Mouse (Mus musculus): ENCODE results near the gene Slc25a12. TPM values are rescaled to one million over a fixed set of nuclear protein-coding genes. Genes with fewer than 3 reads are reported as not detected.

The Slc25a12 gene
- polyA plus RNA-seq, 1 experiment from 2014 or later: 44.0 TPM

GRCm38 (mm10) chr2:71371790-71372189 is 4.2 kb upstream of the Slc25a12 start:
- 84% methylated on average over 5 of the region's 5 CpGs for WGBS
- H3K4me2 ChIP-seq (replicated peaks): no peak overlapping the region
- H3K9ac ChIP-seq: no peak overlapping the region
- no peak for ATAC-seq (ENCODE audit: insufficient number of reproducible peaks, insufficient read depth, low FRiP score, low TSS enrichment)
- no peaks in the 10 kb centered on the region for H3K36me3 ChIP-seq
- no peaks in the 10 kb centered on the region for H3K27me3 ChIP-seq
- no peak overlapping the region for H3K4me3 ChIP-seq
- peaks cover 11% of the 10 kb centered on the region; the same call in 1 of the 2 replicates for H3K4me1 ChIP-seq
- no peak overlapping the region for H3K27ac ChIP-seq
- H3K9me3 ChIP-seq: no peaks in the 10 kb centered on the region

- peak overlapping the region; percentile 78 for H3K4me2 ChIP-seq (replicated peaks)
- WGBS: 38% methylated on average over 8 of the region's 8 CpGs
- no peak for ATAC-seq (ENCODE audit: insufficient number of reproducible peaks, insufficient read depth, low FRiP score, low TSS enrichment)
- H3K27ac ChIP-seq: no peak overlapping the region
- H3K4me1 ChIP-seq: peaks cover 12% of the 10 kb centered on the region; the same call in 1 of the 2 replicates
- no peaks in the 10 kb centered on the region for H3K27me3 ChIP-seq
- H3K9me3 ChIP-seq: no peaks in the 10 kb centered on the region
- H3K9ac ChIP-seq: no peak overlapping the region; the same call in 1 of the 2 replicates
- no peak overlapping the region for H3K4me3 ChIP-seq
- H3K36me3 ChIP-seq: no peaks in the 10 kb centered on the region
These were observed 537 bp upstream of the Slc25a12 start for GRCm38 (mm10) chr2:71368086-71368485.

DNA sequence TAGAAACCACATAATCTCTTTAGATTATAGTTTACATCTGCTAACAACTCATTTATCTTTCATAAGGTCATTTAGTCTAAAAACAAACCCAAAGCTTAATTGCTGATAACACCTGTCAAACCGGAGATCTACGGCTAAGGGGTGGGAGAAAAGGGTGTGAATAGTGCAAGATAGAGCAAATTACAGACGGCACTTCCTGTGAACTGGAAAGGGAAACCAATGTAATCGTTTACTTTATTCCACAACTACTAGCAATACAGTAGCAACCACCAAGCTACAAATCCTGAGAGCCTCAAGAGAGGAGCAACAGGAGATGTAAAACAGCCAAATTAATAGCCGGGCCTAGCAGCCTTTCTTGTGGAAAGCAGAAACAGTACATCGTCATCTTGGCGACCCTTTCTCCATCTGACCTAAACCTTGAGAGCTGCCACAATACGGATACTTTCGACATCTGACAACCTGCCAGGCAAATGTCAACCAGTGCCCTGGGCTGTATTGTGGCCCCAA is 878 bp downstream of the Slc25a12 start:
- no peaks in the 10 kb centered on the region for H3K27me3 ChIP-seq
- no peaks in the 10 kb centered on the region for H3K9me3 ChIP-seq
- peaks cover 12% of the 10 kb centered on the region; the same call in 1 of the 2 replicates for H3K4me1 ChIP-seq
- no peak for ATAC-seq (ENCODE audit: insufficient number of reproducible peaks, insufficient read depth, low FRiP score, low TSS enrichment)
- H3K4me3 ChIP-seq: peak overlapping the region; percentile 78
- H3K36me3 ChIP-seq: no peaks in the 10 kb centered on the region
- 24% methylated on average over 9 of the region's 9 CpGs for WGBS
- peak overlapping the region; percentile 78 for H3K4me2 ChIP-seq (replicated peaks)
- H3K27ac ChIP-seq: no peak overlapping the region
- peak overlapping the region; percentile 68 for H3K9ac ChIP-seq

GRCm38 (mm10) chr2:71360192-71360591 is 7.4 kb downstream of the Slc25a12 start:
- Histone ChIP-seq H3K27ac (no peak overlapping the region), H3K4me1 (peaks cover 3% of the 10 kb centered on the region; the same call in 1 of the 2 replicates), H3K4me2 (replicated peaks) (no peak overlapping the region), H3K9me3 (no peaks in the 10 kb centered on the region), H3K36me3 (0 out of 2 replicates have a peak, but pooled peaks cover 4% of the 10 kb centered on the region), H3K27me3 (no peaks in the 10 kb centered on the region), H3K4me3 (no peak overlapping the region), H3K9ac (no peak overlapping the region)
- 76% methylated on average over 1 of the region's 1 CpGs for WGBS
- no peak for ATAC-seq (ENCODE audit: insufficient number of reproducible peaks, insufficient read depth, low FRiP score, low TSS enrichment)

DNA sequence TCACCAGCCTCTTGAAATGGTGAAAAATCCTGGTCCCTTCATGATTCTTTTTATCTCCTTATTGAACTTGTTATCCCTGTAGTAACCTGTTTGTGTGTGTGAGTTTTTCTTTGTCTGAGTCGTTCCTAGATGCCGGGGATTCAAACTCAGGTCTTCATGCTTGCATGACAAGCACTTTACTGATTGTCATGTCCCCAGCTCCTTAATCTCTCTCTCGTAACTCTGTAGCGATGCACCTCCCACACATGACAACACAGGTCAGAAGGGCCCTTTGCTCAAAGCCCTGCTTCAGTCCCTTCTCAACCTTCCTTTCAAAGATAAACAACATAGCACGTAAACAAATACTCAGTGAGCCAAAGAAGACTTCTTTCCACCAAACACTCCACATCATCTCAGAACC is 9.2 kb downstream of the Slc25a12 start:
- no peak for ATAC-seq (ENCODE audit: insufficient number of reproducible peaks, insufficient read depth, low FRiP score, low TSS enrichment)
- Histone ChIP-seq H3K27me3 (no peaks in the 10 kb centered on the region), H3K4me3 (no peak overlapping the region), H3K4me2 (replicated peaks) (no peak overlapping the region), H3K9ac (no peak overlapping the region), H3K36me3 (0 out of 2 replicates have a peak, but pooled peaks cover 4% of the 10 kb centered on the region), H3K4me1 (peaks cover 7% of the 10 kb centered on the region; the same call in 1 of the 2 replicates), H3K9me3 (no peaks in the 10 kb centered on the region), H3K27ac (no peak overlapping the region)
- 90% methylated on average over 5 of the region's 5 CpGs for WGBS

DNA sequence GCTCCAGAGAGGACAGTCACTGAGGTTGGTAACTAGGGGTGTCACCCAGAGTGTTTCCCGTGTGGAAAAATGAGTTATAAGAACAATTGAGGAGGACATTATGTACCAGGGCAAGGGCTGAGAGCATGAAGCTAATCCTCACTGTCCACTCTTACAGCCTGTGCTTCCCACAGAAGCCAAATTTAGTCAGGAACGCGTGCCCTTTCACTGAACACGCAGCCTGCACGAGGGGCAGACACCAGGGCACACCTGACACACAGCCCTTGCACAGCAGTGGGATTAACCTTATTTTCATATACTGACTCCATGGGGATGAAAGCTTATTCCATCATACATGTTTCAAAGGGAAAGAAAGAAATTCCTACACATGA is 13.5 kb downstream of the Slc25a12 start:
- 47% methylated on average over 5 of the region's 5 CpGs for WGBS
- H3K4me2 ChIP-seq (replicated peaks): no peak overlapping the region
- H3K9me3 ChIP-seq: no peaks in the 10 kb centered on the region
- H3K36me3 ChIP-seq: 0 out of 2 replicates have a peak, but pooled peaks cover 4% of the 10 kb centered on the region
- no peak overlapping the region for H3K4me3 ChIP-seq
- peaks cover 16% of the 10 kb centered on the region; the same call in 1 of the 2 replicates for H3K4me1 ChIP-seq
- H3K27ac ChIP-seq: no peak overlapping the region
- ATAC-seq (ENCODE audit: insufficient number of reproducible peaks, insufficient read depth, low FRiP score, low TSS enrichment): no peak
- no peaks in the 10 kb centered on the region for H3K27me3 ChIP-seq
- H3K9ac ChIP-seq: no peak overlapping the region

DNA sequence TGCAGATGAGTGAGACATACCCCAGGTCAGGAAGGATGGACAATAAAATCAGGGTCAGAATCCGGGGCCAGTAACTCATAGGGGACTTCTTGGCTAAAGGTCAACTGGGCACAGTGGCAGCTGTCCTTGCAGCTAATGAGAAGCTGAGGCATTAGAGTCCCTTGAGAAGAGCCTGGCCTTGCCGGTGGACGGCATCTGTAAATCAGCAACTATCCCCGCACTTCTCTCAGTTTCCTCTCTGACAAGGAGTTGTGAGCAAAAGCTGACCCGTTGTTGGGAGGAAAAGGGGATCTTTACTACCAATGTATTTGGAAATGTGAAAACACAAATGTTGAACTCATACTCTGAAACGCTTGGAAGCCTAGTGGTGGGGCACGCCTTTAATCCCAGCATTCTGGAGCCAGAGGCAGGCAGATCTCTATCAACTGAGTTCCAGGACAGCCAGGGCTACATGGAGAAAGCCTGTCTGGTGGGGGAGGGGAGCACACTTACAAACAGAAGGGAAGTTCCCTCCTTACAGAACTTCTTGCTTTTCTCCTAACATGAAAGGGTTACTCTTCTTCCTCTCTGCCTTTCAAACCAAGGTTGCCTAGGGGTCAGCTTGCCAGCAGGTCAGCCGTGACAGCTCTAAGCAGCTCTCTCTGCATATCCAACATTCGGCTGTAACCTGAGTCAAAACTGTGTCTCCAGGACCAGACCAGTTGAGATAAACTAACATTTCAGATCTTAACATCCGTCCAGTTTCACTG is 14.1 kb downstream of the Slc25a12 start:
- no peak overlapping the region for H3K4me2 ChIP-seq (replicated peaks)
- no peaks in the 10 kb centered on the region for H3K9me3 ChIP-seq
- ATAC-seq (ENCODE audit: insufficient number of reproducible peaks, insufficient read depth, low FRiP score, low TSS enrichment): no peak
- WGBS: 46% methylated on average over 10 of the region's 10 CpGs
- H3K4me3 ChIP-seq: no peak overlapping the region
- H3K27me3 ChIP-seq: no peaks in the 10 kb centered on the region
- H3K9ac ChIP-seq: no peak overlapping the region
- H3K36me3 ChIP-seq: 0 out of 2 replicates have a peak, but pooled peaks cover 2% of the 10 kb centered on the region
- no peak overlapping the region for H3K27ac ChIP-seq
- peaks cover 16% of the 10 kb centered on the region; the same call in 1 of the 2 replicates for H3K4me1 ChIP-seq

DNA sequence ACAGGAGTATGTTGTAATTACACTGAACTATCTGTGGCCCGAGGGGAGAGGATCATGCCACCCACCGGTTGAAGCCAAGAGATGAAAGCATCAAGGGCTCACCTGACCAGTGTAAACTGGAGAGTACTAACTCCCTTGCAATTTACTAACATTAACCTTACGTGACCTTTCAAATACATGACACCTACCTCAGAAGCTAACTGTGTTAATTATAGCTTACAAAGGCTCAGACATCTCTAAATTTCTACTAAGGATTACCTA is 15.9 kb downstream of the Slc25a12 start:
- no peaks in the 10 kb centered on the region for H3K27me3 ChIP-seq
- H3K4me2 ChIP-seq (replicated peaks): no peak overlapping the region
- no peak overlapping the region for H3K9ac ChIP-seq
- no peak for ATAC-seq (ENCODE audit: insufficient number of reproducible peaks, insufficient read depth, low FRiP score, low TSS enrichment)
- no peak overlapping the region for H3K4me3 ChIP-seq
- no peak overlapping the region for H3K27ac ChIP-seq
- H3K9me3 ChIP-seq: no peaks in the 10 kb centered on the region
- H3K4me1 ChIP-seq: peaks cover 16% of the 10 kb centered on the region; the same call in 1 of the 2 replicates
- 61% methylated on average over 3 of the region's 3 CpGs for WGBS
- H3K36me3 ChIP-seq: no peaks in the 10 kb centered on the region

GRCm38 (mm10) chr2:71350904-71351726 is 16.4 kb downstream of the Slc25a12 start:
- H3K9ac ChIP-seq: no peak overlapping the region
- H3K4me1 ChIP-seq: peaks cover 16% of the 10 kb centered on the region; the same call in 1 of the 2 replicates
- H3K9me3 ChIP-seq: no peaks in the 10 kb centered on the region
- H3K4me2 ChIP-seq (replicated peaks): no peak overlapping the region
- no peak overlapping the region for H3K4me3 ChIP-seq
- WGBS: 81% methylated on average over 11 of the region's 11 CpGs
- H3K27me3 ChIP-seq: no peaks in the 10 kb centered on the region
- ATAC-seq (ENCODE audit: insufficient number of reproducible peaks, insufficient read depth, low FRiP score, low TSS enrichment): no peak
- no peaks in the 10 kb centered on the region for H3K36me3 ChIP-seq
- no peak overlapping the region for H3K27ac ChIP-seq

- Histone ChIP-seq H3K4me2 (replicated peaks) (no peak overlapping the region), H3K9me3 (no peaks in the 10 kb centered on the region), H3K36me3 (no peaks in the 10 kb centered on the region), H3K27me3 (no peaks in the 10 kb centered on the region), H3K9ac (no peak overlapping the region), H3K4me1 (peaks cover 16% of the 10 kb centered on the region; the same call in 1 of the 2 replicates), H3K4me3 (no peak overlapping the region), H3K27ac (no peak overlapping the region)
- 63% methylated on average over 7 of the region's 7 CpGs for WGBS
- ATAC-seq (ENCODE audit: insufficient number of reproducible peaks, insufficient read depth, low FRiP score, low TSS enrichment): no peak
These were observed 17.4 kb downstream of the Slc25a12 start for GRCm38 (mm10) chr2:71350181-71350580.

DNA sequence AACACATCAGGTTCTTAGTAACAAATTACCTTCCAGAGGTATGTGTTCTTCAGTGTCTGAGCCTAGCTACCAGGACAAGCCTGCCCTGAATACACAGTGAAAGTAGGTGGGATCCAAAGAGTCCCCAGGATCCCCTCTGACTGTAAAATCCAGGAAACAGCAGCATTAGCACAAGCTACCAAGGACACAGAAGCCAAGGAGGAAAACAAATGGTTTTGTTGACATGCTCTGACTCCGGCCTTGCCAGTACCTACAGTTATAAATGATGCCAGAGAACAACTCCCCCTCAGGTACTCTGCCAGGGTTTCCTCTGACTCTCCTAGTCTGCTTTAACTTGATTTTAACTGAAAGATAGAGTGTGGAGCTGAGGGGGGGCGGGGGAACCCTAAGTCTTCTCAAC is 18.0 kb downstream of the Slc25a12 start:
- no peak overlapping the region for H3K4me2 ChIP-seq (replicated peaks)
- ATAC-seq (ENCODE audit: insufficient number of reproducible peaks, insufficient read depth, low FRiP score, low TSS enrichment): no peak
- H3K27ac ChIP-seq: no peak overlapping the region
- H3K36me3 ChIP-seq: no peaks in the 10 kb centered on the region
- H3K4me3 ChIP-seq: no peak overlapping the region
- 64% methylated on average over 2 of the region's 2 CpGs for WGBS
- H3K27me3 ChIP-seq: no peaks in the 10 kb centered on the region
- no peak overlapping the region for H3K9ac ChIP-seq
- H3K9me3 ChIP-seq: no peaks in the 10 kb centered on the region
- H3K4me1 ChIP-seq: peaks cover 16% of the 10 kb centered on the region; the same call in 1 of the 2 replicates

Measured in embryonic facial prominence, embryonic 12.5 days (tissue).